Mouse (Mus musculus) adrenal gland, adult 18-20 months (tissue): Measurements from ENCODE around the gene Ip6k3. TPM values are rescaled to one million over a fixed set of nuclear protein-coding genes. Genes with fewer than 3 reads are reported as not detected.

Experiments
- DNase-seq, 2 experiments: peaks; one replicate each; pipeline ENCODE4 v3.0.0; 2021 to 2022; ENCODE audit warnings: low spot score in 2 of 2
- total RNA-seq, 2 experiments: library from RNA; stranded (reverse); gene quantifications; 1 replicate in 1 of 2; 2 replicates in 1 of 2; pipeline ENCODE4 v1.2.3; 2021

Gene Ip6k3
- total RNA-seq, 2 experiments from 2014 or later = 0.60 to 2.2 TPM

GRCm38 (mm10) chr17:27125185-27125584, 42.4 kb downstream of the Ip6k3 start:
- DNase-seq = peak; percentile 77 to 84

GRCm38 (mm10) chr17:27123813-27124375, 43.7 kb downstream of the Ip6k3 start:
- DNase-seq = no peak

GRCm38 (mm10) chr17:27123103-27123502, 44.5 kb downstream of the Ip6k3 start:
- no peak for DNase-seq

GRCm38 (mm10) chr17:27122701-27123100, 44.9 kb downstream of the Ip6k3 start:
- DNase-seq = no peak

GRCm38 (mm10) chr17:27121781-27122180, 45.8 kb downstream of the Ip6k3 start:
- DNase-seq = no peak

- DNase-seq = no peak
Measured at GRCm38 (mm10) chr17:27121266-27121665, 46.3 kb downstream of the Ip6k3 start.

- DNase-seq = peak; percentile 60 to 69
Measured at GRCm38 (mm10) chr17:27120561-27121024, 47.0 kb downstream of the Ip6k3 start.

GRCm38 (mm10) chr17:27119954-27120353, 47.6 kb downstream of the Ip6k3 start:
- no peak for DNase-seq

- DNase-seq = no peak
Measured at GRCm38 (mm10) chr17:27119540-27119895, 48.1 kb downstream of the Ip6k3 start.

GRCm38 (mm10) chr17:27118676-27119539, 48.7 kb downstream of the Ip6k3 start:
- DNase-seq = no peak

GRCm38 (mm10) chr17:27110072-27110471, 57.5 kb downstream of the Ip6k3 start:
- no peak for DNase-seq

- no peak for DNase-seq
Measured at GRCm38 (mm10) chr17:27107936-27108335, 59.7 kb downstream of the Ip6k3 start.

- no peak for DNase-seq
Measured at GRCm38 (mm10) chr17:27106745-27107144, 60.9 kb downstream of the Ip6k3 start.

- DNase-seq = no peak
Measured at GRCm38 (mm10) chr17:27105698-27106470, 61.7 kb downstream of the Ip6k3 start.

- no peak for DNase-seq
Measured at GRCm38 (mm10) chr17:27101675-27102074, 65.9 kb downstream of the Ip6k3 start.

- no peak for DNase-seq
Measured at GRCm38 (mm10) chr17:27095690-27096089, 71.9 kb downstream of the Ip6k3 start.

Other genes starting within 250 kb of the Ip6k3 start
- gene Phf1, start 234.7 kb downstream of the Ip6k3 start, total RNA-seq = 10 to 100 TPM; 45.4 to 46.7 TPM
- gene Cuta, start 228.2 kb downstream of the Ip6k3 start, total RNA-seq = 100 to 1,000 TPM; 129 to 141 TPM
- gene Syngap1, start 226.5 kb downstream of the Ip6k3 start, total RNA-seq = 10 to 100 TPM; 16.6 to 19.1 TPM
- 1 to 10 TPM; 6.4 to 8.0 TPM for gene Zbtb9, start 194.6 kb downstream of the Ip6k3 start, total RNA-seq
- 10 to 100 TPM; 27.2 to 31.0 TPM for gene Bak1, start 138.8 kb downstream of the Ip6k3 start, total RNA-seq
- 1 to 10 TPM; 5.5 to 6.2 TPM for gene Itpr3, start 110.5 kb downstream of the Ip6k3 start, total RNA-seq
- 100 to 1,000 TPM; 266 to 331 TPM for gene Uqcc2, start 33.9 kb downstream of the Ip6k3 start, total RNA-seq
- 10 to 100 TPM; 60.5 to 72.7 TPM for gene Lemd2, start 36.7 kb upstream of the Ip6k3 start, total RNA-seq